Mouse (Mus musculus): Measurements from ENCODE around the gene Mapk9.

DNA sequence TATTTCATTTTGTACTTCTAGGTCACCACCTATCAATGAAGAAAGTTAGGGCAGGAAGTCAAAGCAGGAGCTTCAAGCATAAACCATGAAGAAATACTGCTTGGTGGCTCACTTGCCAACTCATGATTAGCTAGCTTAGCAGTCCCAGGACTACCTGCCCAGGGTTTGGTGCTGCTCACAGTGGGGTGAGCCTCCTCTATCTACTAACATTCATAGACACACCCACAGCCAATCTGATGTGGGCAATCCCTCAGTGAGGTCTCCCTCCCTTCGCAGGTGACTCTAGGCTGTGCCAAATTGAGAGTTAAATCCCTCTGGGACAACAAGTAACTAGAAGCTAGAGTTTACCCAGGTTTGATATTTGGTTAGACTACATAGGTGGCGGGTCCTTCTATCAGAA is 24.2 kb upstream of the Mapk9 start:
- TF ChIP-seq EP300 (IDR thresholded peaks at IDR 0.05; ENCODE audit: low read depth) (no peak), CTCF (IDR thresholded peaks at IDR 0.05; ENCODE audit: low read depth) (no peak)

All from liver, embryonic 14.5 days (tissue).